Mouse (Mus musculus) lung, adult 2 months (tissue): ENCODE measurements at regions not wholly inside any gene's neighbourhood (a gene's known extent, or its start where the extent isn't known, plus 50 kb on each side); places are given as distances from the start of the nearest gene placed in this dataset.

Experiments used
- DNase-seq: peaks from one replicate; pipeline ENCODE4 v3.0.0; 2022
- H3K4me1 ChIP-seq: fragments of 200-500 bp; 2 replicates; pipeline ENCODE4 v1.6.1; 2011; ENCODE audit warnings: low read length; ENCODE audit not compliant: control insufficient read depth, insufficient read depth
- H3K4me3 ChIP-seq: fragments of 200-500 bp; replicated peaks from 2 replicates; pipeline ENCODE3; 2011; ENCODE audit warnings: low read depth, mild to moderate bottlenecking, control low read depth, low read length; ENCODE audit errors: extremely low read depth
- CTCF ChIP-seq: fragments of 200-500 bp; IDR thresholded peaks from 2 replicates; pipeline ENCODE4 v1.5.1; 2011; ENCODE audit warnings: mild to moderate bottlenecking, low read length, control low read depth; ENCODE audit not compliant: insufficient read depth
- POLR2A ChIP-seq: fragments of 200-500 bp; IDR thresholded peaks from 2 replicates; pipeline ENCODE4 v1.6.1; 2011; ENCODE audit warnings: low read depth, mild to moderate bottlenecking, control low read depth, low read length, borderline replicate concordance; ENCODE audit errors: extremely low read depth
- WGBS: fragments of 180-500 bp; shearing (Covaris S2); methylation state at CpG from one replicate; pipeline ENCODE4 v1.1.7; 2018; 5-methylcytosine and 5-hydroxymethylcytosine counted together

DNA sequence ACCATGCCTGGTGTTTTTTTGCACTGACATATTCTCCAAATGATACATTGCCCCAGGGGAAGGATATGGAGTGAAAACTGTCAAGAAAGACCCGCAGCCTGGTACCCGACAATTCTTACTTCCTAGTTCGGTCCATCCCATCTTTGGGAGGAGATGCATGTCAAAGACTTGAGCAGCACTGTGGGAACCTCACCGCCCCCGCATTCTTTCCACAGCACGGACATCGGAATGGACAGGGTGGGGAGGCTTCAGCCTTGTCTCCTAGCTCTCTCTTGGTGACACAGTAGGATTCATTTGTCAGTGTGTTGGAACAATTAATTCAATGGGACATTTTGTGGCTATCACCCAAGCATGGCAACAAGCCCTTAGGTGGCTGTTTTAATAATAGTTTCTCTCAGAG is 62.9 kb upstream of the 1700024P04Rik start:
- no peak for DNase-seq
- H3K4me3 ChIP-seq: no peak overlapping the region
- H3K4me1 ChIP-seq: no peaks in the 10 kb centered on the region
- TF ChIP-seq CTCF (no peak), POLR2A (no peak)
- WGBS: 76% methylated on average over 7 of the region's 7 CpGs

DNA sequence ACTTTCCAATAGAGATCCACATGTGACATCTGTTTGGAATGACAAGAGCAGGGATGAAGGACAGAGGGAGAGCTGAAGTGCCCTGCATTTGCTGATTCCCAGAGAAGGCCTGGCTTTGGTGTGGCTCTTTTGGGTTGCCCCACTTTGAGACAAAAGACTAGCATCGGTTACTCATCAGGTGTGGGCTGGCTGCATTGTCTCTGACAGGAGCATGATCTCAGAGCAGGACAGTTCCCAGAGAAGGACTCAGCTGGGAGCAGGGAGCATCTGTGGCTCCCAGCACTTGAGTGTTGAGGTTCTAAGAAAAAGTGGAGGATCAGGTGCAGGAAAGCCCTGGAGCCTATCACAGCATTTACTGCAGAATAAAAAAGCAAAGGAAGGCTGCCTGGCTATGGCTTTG is 62.4 kb upstream of the 1700024P04Rik start:
- Histone ChIP-seq H3K4me1 (no peaks in the 10 kb centered on the region), H3K4me3 (no peak overlapping the region)
- WGBS: 90% methylated on average over 1 of the region's 1 CpGs
- no peak for DNase-seq
- TF ChIP-seq CTCF (no peak), POLR2A (no peak)

DNA sequence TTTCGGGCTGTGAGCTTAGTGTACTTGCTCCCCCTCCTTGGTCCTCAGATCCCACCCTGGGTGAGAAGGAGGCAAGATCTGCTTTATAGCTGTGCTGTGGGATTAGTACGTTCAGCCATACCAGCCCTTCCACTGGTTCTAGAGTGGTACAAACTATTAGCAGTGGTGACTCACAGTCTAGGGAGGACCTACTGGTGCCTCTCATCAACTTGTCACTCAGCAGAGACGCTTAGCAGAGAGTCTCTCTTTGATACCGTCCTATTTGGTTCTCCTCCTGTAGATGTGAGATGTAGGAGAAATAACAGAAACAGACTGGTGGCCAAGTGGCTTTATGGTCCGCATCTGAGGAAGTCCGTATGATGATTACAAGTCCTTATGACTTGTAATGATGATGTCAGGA is 57.7 kb upstream of the 1700024P04Rik start:
- TF ChIP-seq POLR2A (no peak), CTCF (no peak)
- no peak overlapping the region for H3K4me3 ChIP-seq
- no peak for DNase-seq
- 88% methylated on average over 6 of the region's 6 CpGs for WGBS
- H3K4me1 ChIP-seq: no peaks in the 10 kb centered on the region

DNA sequence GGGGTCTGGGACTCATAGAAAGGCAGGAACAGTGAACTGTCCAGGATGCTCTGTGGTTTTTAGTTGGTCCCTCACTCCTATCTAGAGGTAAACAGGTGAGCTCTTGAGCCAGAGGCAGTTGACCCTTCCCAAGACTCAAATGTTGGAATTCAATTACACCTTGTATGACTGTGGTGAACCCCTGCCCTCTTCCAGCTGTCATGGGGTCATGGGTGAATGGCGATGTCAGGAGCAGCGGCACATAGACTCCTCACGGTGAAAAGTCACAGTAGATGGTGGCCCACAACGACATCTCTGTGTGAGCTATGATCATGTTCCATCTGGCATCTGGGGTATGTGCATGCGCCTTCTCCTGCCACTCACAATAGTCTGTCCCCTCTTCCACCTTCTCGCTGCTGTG is 56.9 kb upstream of the 1700024P04Rik start:
- 92% methylated on average over 6 of the region's 6 CpGs for WGBS
- H3K4me1 ChIP-seq: no peaks in the 10 kb centered on the region
- H3K4me3 ChIP-seq: no peak overlapping the region
- no peak for TF ChIP-seq CTCF
- no peak for TF ChIP-seq POLR2A
- no peak for DNase-seq

DNA sequence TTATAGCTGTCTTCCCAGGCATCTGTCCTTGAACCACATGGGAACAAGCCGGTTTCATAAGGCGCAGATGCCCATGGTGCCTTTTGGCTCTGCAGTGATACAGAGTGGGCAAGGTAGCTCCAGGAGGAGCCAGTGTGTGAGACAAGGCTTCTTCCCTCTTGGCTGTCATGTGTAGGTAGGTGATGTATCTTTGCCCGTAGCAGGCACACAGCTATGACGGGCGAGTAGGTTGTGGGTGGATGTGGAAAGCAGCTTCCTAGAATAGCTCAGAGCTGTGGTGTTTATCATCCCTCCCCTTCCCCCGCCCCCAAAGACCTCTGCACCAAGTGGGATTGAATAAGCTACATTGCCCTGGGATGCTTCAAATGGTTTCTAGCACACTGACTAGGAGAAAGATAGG is 56.5 kb upstream of the 1700024P04Rik start:
- WGBS: 83% methylated on average over 6 of the region's 6 CpGs
- no peak for DNase-seq
- Histone ChIP-seq H3K4me1 (no peaks in the 10 kb centered on the region), H3K4me3 (no peak overlapping the region)
- TF ChIP-seq CTCF (no peak), POLR2A (no peak)

DNA sequence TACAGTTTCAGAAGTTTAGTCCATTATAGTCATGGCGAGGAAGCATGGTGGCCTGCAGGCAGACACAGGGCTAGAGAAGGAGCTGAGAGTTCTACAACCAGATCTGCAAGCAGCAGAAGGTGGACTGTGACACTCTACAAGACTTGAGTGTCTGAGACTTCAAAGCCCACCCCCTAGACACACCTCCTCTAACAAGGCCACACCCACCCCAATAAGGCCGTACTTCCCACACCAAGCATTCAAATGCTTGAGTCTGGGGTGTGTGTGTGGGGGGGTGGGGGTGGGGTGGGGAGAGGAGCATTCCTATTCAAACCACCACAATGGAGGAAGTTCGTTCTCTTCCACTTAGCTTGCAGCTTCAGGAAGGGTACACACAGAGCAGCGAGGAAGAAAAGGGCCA is 55.8 kb upstream of the 1700024P04Rik start:
- H3K4me3 ChIP-seq: no peak overlapping the region
- H3K4me1 ChIP-seq: no peaks in the 10 kb centered on the region
- WGBS: 79% methylated on average over 4 of the region's 4 CpGs
- TF ChIP-seq CTCF (no peak), POLR2A (no peak)
- DNase-seq: no peak

DNA sequence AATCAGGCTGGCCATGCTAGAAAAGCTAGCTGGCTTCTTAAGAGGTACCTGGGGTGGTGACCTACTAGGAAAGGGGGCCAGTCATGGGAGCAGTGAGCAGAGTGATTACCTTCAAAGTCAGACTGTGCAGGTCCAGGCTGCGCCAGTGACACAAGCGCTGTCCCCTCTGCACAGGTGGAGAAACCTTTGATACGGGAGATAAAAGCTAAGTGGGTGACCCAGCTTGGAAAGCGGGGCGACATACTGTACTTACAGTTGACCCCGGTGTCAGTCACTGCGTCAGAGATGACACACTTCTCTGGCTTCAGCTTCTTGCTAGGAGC is 54.7 kb upstream of the 1700024P04Rik start:
- no peak for DNase-seq
- TF ChIP-seq POLR2A (no peak), CTCF (no peak)
- H3K4me1 ChIP-seq: no peaks in the 10 kb centered on the region
- 84% methylated on average over 7 of the region's 7 CpGs for WGBS
- H3K4me3 ChIP-seq: no peak overlapping the region

DNA sequence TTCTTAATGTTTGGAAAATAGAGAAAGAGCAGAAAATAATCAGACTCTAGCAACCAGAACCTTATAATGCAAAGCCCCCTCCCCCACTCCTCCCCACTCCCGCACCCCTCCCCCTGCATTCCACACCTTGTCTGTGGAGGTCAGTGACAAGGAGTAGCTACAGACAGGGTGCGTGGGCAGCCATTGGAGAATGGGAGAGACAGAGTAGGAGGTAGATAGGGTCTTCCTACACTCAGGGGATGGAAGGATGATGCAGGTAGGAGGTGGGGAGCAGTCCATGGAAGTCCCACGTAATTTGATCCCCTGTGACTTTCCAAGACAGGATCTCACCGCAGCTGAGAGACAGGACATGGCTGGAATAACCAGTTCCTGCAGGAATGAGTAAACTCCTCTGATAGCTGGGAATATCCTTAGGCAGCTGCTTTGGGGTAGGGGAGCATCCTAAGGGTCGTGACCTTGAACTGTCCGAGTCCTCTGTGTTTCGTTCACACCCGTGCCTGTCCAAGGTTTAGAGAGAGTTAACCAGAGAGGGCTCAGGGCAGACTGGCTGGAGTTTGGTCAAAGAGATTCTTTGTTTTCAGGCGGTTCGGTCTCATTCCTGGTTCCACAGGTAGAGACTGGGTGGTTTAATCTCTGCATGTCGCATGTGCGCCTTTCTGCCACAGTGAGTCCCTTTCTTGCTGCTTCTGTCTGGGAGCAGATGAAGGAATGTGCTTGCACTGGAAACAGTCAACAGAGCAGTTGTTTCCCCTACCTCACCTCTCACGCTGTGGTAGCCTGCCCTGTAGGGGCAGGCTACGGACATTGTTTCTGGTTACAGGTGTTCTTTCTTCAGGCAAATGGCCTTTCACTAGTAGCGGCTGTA is 54.1 kb upstream of the 1700024P04Rik start:
- no peak for DNase-seq
- WGBS: 45% methylated on average over 15 of the region's 15 CpGs
- Histone ChIP-seq H3K4me1 (no peaks in the 10 kb centered on the region), H3K4me3 (no peak overlapping the region)
- TF ChIP-seq CTCF (no peak), POLR2A (no peak)

DNA sequence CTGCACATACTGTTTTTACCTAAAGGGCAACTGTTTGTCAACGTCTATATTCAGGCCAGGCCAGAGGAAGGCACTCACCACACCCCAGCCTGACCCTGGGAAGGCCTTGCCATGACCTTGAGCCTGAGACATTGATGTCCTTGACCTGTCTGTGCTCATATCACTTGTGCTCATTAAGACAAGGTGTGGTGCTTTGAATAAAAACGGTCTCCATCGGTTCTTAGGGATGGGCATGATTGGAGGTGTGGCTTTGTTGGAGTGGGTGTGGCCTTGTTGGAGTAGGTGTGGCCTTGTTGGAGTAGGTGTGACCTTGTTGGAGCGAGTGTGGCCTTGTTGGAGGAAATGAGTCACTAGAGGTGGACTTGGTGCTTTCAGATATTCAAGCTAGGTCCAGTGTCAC is 52.8 kb upstream of the 1700024P04Rik start:
- TF ChIP-seq POLR2A (no peak), CTCF (no peak)
- WGBS: 83% methylated on average over 4 of the region's 4 CpGs
- DNase-seq: no peak
- Histone ChIP-seq H3K4me3 (no peak overlapping the region), H3K4me1 (no peaks in the 10 kb centered on the region)
